Mouse (Mus musculus) frontal cortex, postnatal 36 days (tissue): ENCODE results near the gene Jazf1.

Experiments
- DNase-seq, 2 experiments: peaks; one replicate each; pipeline ENCODE4 v3.0.0; 2022; ENCODE audit warnings: low spot score in 2 of 2

Jazf1 gene

DNA sequence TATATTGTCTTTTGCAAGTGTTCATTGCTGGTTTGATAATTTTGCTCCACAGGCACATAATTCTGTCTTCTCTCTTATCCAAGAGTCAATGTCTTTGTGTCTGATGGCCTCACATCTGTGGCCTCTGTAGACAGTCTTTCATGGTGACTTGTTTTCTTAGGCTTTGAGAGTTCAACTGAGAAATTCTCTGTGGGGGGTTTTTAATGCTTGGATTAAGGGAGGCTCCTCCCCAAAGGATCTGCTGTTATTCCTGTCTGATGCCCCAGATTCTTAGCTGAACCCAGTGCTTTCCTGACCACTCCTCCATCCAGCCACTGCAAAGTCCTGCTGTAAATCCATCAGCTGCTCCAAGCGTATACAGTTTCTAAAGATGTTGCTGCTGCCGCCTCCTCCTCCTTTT lies 112.3 kb downstream of the Jazf1 start:
- DNase-seq: no peak

DNA sequence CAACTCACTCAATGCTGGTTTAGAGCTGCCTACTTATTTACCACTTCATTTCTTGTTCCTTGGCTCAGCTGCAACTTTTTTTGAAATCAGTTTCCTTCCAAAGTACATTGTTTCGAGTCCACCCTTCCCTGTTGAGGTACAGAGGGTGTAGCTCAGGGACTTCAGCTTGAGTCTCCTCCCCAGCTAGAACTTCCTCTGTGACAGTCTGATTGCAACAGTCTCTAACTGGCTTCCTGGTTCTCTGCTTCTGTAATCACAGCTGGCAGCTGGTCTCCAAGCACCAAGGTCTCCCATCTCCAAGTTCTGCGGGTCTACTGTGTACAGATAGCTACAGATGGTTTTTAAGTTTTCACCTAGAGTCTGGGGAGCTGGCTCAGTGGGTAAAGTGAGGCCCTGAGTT lies 113.1 kb downstream of the Jazf1 start:
- no peak for DNase-seq

GRCm38 (mm10) chr6:52954861-52955260 lies 113.6 kb downstream of the Jazf1 start:
- DNase-seq: no peak

DNA sequence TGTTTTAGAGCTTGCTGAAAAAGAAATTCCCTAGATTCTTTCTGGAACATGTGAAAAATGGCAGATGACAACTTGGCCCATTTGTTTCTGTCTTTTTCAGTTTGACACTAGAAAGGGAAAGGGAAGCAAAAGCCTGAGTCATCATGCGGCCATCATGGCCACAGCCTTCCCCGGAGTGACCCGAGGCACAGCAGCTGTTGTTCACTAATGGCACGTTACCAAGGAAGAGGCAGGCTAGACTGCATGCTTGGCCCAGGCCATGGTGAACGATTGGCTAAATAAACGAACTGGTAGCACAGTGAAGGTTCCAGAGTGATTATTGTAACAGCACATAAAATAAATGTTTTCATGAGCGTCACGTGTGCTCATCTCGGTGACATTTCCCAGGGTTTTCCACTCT lies 114.0 kb downstream of the Jazf1 start:
- DNase-seq: no peak

GRCm38 (mm10) chr6:52952526-52952900 lies 115.9 kb downstream of the Jazf1 start:
- DNase-seq: no peak

DNA sequence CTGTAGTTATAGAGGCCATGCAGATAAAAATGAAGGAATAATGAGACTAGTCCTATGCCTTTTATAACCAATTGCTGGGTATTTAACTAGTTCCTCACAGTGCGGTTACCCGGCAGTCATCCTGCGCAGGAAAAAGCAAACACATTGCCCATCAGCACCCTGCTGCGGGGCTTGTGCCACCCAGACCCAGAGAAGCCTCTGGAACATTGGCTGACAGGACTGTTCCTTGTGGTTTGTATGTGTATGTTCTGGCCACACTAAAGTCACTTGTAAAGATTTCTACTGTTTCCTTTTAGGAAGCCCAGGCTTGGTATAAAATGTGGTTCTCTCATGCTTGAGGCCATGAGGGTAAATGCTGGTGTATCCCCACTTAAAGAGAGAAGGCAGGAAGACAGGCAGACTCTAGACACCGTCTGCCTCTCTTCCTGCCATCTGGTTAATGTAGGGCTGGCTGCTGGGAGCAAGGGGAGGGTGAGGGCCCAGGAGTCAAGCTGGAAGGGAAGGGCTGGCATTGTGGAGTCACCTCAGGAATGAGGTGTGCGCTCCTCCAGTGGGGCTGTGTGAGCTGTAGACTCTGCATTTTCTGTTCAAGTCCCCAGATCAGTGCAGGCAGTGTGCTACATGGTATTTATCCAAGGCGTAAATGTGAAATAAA lies 116.4 kb downstream of the Jazf1 start:
- DNase-seq: no peak

GRCm38 (mm10) chr6:52950371-52950770 lies 118.1 kb downstream of the Jazf1 start:
- DNase-seq: peak in 1 of 2 experiments; percentile 33

DNA sequence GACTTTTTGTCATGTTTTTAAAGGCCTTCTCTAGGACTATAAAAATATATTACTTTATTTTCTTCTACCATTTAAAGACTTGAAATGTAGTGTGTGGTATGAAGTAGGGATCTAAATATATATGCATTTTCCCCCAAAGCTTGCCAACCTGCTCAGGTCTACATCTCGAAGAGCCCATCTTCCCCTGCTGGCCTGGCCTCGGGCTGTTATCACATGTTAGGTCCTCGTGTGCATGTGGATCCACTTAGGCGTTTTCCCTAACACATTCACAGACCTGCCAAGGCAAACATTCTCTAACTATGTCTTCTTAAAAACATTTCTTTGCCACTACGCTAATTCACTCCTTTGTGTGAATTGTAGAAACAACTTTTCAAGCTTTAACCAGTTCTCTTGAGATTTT lies 125.9 kb downstream of the Jazf1 start:
- no peak for DNase-seq

DNA sequence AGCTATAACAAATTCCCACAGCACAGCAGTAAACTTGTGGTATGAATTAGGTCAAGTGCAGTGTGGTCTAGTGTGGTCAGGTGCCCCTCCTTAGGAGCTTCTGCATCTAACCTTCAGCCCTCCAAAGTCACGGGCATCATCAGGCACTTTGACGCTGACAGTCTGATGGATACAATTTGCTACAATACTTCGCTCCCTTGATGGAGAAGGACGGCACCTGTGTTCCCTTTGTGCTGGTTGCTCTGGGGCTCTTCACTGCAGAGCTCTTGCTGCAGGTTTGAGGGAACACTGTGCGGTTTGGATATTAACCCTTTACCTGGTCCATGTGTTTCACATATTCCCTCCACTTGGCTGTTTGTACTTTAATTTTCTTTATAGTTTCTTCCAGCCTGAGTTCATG lies 126.3 kb downstream of the Jazf1 start:
- DNase-seq: no peak

- no peak for DNase-seq
Measured at GRCm38 (mm10) chr6:52937916-52938315, 130.5 kb downstream of the Jazf1 start.

GRCm38 (mm10) chr6:52936995-52937394 lies 131.4 kb downstream of the Jazf1 start:
- no peak for DNase-seq

DNA sequence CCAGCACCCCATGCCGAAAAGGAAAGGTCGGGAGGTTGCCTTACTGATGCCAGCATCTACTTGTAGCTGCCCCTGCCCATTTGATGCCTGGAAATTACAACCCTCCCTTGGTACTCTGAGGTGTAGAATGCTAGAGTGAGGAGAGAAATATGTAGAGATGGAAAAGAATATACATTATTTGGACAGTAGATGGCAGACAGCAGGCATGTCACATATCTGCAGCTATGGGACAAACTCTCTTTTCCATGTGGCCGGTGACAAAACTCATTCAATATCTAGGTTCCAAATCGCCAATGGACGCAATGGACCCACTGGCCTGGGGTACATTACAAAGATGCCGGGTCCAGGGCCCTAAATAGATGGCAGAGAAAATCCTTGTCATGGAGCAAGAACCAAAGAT lies 134.4 kb downstream of the Jazf1 start:
- DNase-seq: no peak

DNA sequence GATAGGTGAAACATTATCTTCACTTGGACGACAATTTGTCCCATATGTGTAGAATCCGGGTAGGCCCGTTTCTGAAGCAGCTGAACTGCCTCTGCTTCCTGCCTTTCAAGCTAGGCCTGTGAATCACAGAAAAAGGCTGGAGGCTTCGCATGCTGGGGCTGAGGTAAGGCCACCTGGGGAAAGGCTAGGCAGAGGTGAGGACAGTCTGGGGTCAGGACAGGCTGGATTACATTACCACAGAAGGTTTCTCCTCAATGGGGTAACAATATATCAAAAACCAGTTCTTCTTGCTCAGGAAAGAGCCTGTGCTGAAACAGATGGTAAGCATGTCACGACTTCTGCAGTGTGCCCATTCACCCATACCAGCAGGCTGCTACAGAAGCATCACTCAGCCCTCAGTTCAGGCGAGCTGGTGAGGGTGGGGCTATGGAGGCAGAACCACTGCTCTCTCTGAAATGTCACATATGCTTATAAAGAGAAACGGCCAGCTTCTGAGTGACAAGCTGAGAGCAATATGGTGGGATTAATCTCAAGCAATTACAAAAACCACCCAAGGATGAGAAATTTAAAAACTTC lies 135.7 kb downstream of the Jazf1 start:
- DNase-seq: no peak

DNA sequence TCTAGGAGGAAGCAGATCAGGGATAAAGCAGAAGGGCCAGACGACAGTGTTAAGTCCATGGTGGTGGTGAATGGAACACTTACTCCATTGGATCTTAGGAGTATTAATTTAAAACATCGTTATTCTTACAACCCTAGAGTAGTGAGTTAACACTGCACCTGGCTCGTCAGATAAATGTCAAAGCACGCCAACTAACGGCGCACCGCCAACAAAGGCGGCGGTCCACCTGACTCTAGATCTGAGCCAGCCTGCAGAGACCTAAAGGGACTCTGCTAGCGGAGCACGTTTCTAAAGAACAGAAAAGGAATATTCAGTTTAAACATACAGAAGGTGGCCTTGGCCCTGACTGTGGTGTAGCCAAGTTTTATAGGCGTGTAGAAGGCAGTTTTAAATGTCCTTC lies 139.1 kb downstream of the Jazf1 start:
- no peak for DNase-seq

DNA sequence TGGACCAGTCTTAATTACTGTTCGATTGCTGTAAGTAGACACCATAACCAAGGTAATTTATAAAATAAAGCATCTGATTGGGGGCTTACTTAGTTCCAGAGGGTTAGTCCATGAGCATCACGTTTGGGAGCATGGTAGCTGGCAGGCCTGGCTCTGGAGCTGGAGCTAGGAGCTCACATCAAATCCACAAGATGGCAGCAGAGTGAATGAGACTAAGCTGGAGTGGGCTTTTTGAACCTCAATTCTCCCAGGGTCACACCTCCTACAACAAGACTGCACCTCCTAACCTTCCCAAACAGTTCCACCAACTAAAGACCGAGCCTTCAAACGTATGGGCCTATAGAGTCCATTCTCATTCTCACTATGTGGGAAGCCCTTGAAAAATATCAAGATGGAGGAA lies 141.5 kb downstream of the Jazf1 start:
- no peak for DNase-seq

DNA sequence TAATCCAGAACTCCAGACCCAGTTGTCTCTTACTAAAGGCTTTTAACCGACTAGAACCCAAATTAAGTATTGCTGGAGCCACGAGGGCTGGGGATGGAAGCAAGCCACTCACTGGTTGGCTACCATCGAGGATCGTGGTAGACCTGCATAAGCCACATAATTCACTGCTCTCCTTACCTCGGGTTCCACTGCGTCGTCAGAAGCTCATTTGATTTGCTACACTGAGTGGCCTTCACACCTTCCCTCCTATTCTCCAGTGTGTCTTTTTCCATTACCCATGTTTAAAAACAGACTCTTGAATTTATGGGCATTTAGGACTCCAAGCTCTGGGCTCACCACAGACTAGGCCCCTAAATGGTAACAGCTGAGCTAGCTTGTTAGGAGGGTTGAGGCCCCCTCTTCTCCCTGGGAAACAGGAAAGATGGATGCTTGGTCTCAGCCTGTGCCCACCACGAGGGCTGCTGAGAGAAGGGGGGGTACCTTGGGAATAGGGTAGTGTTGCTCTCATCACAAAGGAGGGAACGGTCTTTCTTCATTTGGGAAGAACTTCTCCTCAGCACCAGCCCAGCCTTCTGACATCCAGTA lies 142.9 kb downstream of the Jazf1 start:
- no peak for DNase-seq

- no peak for DNase-seq
Measured at GRCm38 (mm10) chr6:52921248-52921647, 147.2 kb downstream of the Jazf1 start.

DNA sequence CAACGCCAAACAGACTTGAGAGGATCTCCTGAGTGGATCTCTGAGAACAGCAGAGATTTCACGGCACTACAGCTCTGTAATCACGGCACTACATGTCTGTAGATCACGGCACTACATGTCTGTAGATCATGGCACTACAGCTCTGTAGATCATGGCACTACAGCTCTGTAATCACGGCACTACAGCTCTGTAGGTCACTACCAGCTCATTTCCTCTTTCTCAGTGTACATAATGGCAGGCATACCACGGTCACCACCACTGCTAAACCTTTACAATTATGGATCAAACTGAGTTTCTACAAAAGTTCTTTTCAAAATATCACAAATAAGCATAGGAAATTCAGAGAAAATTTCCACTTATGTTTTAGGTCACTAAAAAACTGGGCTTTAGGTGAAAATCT lies 147.7 kb downstream of the Jazf1 start:
- DNase-seq: no peak

DNA sequence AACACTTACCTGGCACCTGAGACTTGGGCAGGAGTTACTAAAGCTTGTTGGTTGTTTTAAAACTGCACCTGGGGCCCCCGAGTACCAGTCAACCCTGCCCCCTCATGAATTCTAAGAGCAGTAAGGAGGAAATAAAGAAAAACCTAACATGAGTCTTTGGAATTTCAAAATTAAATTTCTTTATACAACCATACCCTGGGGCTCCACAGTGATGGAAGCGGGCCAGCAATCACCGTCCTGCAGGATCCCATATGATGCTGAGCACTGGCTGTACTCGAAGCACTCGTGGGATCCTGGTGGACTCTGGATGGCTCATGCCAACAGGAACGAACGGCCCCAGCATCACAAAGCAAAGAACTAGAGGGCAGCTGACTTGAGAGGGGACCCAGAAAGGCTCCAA lies 149.0 kb downstream of the Jazf1 start:
- no peak for DNase-seq

DNA sequence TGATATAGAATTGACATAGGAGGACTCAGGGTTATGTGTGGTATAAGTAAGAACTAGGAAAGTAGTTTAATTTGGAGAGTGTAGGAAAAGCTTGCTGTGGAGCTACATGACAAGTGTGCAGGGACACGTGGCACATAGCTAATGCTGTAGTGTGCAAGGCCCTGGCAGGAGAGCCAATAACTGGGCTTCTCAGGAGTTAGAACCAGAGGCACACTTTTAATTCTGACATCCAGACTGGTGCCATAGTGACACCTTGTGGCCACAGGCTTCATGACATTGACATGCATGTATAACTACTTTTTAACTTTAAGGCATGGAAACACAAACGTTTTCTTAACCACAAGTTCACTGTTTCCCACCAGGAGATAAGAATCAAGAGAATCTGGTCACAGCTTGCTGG lies 149.5 kb downstream of the Jazf1 start:
- DNase-seq: peak; percentile 71 to 85

DNA sequence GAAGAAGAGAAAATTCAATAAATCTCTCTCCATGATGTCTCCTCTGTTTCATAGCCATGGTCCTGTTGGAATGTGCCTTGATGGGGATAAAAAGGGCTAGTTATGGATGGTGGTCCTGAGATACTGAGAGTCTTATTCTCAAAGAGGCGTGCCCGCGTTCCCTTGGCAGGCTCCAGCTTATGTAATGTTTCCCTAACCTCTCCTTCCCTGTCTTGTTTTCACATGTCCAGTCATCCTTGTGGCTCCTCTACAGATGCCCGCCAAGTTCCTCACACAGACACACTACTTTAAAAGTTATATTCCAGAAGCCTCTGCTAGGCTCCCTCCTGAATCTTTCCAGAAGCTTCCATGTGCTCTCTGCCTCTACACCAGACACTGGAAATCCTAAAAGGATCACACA lies 151.0 kb downstream of the Jazf1 start:
- no peak for DNase-seq

- no peak for DNase-seq
Measured at GRCm38 (mm10) chr6:52916836-52917376, 151.5 kb downstream of the Jazf1 start.

GRCm38 (mm10) chr6:52914921-52915320 lies 153.5 kb downstream of the Jazf1 start:
- DNase-seq: no peak
